Mouse (Mus musculus) lung, postnatal 0 days (tissue): ENCODE measurements around the gene Psmb3.

Experiments
- CTCF ChIP-seq: IDR thresholded peaks from 2 replicates; pipeline ENCODE4 v1.5.1; 2016; ENCODE audit warnings: antibody characterized with exemption, mild to moderate bottlenecking
- EP300 ChIP-seq: IDR thresholded peaks from 2 replicates; pipeline ENCODE4 v1.6.1; 2016; ENCODE audit warnings: antibody characterized with exemption, mild to moderate bottlenecking, control low read depth

DNA sequence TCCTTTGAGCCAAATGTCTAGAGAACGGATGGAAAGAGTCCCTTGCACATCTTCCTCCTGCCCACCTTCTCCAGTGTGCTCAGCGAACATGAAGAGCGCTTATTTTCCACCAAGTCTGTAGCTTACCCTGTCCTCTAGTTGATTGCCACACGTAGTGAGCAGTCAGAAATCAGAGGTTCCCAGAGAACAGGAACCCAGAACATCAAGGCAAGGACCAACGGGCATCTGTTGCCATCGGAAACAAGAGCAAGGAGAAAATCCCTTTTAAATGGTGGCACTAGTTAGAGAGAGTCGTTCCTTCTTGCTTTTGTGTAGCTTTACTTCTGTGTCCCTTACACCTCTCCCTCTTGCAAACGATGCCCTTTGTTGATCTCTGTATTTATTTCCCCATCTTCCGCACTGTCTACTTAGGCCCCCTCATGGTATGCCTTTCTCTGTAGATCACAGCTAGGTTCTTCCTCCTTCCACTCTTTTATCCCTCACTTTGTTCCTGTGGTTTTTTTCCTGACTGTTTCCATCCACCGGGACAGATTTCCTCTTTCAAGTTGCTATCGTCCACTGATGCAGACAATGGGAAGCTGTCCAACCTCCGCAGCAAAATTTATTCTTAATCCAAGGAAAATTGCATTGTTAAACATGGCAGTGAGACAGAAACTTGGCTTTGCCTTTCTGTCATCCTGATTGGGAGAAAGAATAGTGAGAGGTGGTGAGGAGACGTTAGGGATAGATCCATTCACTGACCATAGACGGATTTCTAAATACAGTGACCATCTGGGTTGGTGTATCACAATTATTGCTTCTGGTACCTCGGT is 1.4 kb upstream of the Psmb3 start:
- TF ChIP-seq CTCF = no peak
- no peak for TF ChIP-seq EP300
